14 mouse cellular contexts compared by ENCODE assay signal in genomic region chr16:93819325-93819696, GRCm38 (mm10). TPM values are rescaled to one million over a fixed set of nuclear protein-coding genes. Genes with fewer than 3 reads are reported as not detected.
DNase-seq lines count a peak whose midpoint lies in the region; ATAC-seq and TF ChIP-seq lines count a peak whose summit lies in the region.
"Had no signal": no experiment of that assay in that cellular context is flagged by ENCODE, and none has a peak within 500 bp of the region (broad histone marks: within the 10 kb centered on the region; RNA-seq: fewer than 3 reads in every experiment).

No protein-coding gene starts in this region.

- 59% methylated on average over 4 of the region's 4 CpGs for WGBS in spleen, adult 2 months
- WGBS in intestine, embryonic 14.5 days = 63% methylated on average over 4 of the region's 4 CpGs
- WGBS in liver, embryonic 15.5 days (ENCODE audit: insufficient replicate concordance) = 20% methylated on average over 4 of the region's 4 CpGs
- WGBS in forebrain, embryonic 10.5 days = 89% methylated on average over 4 of the region's 4 CpGs

- peak overlapping the region; percentile 74 for H3K27ac ChIP-seq in spleen, adult 2 months (ENCODE audit: insufficient read depth, low read length)
- H3K27ac ChIP-seq in intestine, embryonic 14.5 days (ENCODE audit: low read depth) = peak overlapping the region; percentile 79
- peak overlapping the region; percentile 81 for H3K27ac ChIP-seq in liver, embryonic 15.5 days (replicated peaks)
- no peak overlapping the region for H3K27ac ChIP-seq in forebrain, embryonic 10.5 days
- H3K27ac ChIP-seq: hindbrain, embryonic 15.5 days; midbrain, embryonic 15.5 days had no signal

- H3K9ac ChIP-seq in intestine, embryonic 14.5 days (ENCODE audit: low read length) = peak overlapping the region; percentile 20; the same call in 1 of the 2 replicates
- 0 out of 2 replicates have a peak overlapping the region, but pooled peaks have one; percentile 16 for H3K9ac ChIP-seq in liver, embryonic 15.5 days
- H3K9ac ChIP-seq: hindbrain, embryonic 15.5 days; midbrain, embryonic 15.5 days had no signal

- no peaks in the 10 kb centered on the region for H3K27me3 ChIP-seq in spleen, adult 2 months (ENCODE audit: control insufficient read depth, insufficient read depth, low read length)
- H3K27me3 ChIP-seq in intestine, embryonic 14.5 days (replicated peaks; ENCODE audit: control insufficient read depth, insufficient read depth, low read length) = no peaks in the 10 kb centered on the region
- no peaks in the 10 kb centered on the region for H3K27me3 ChIP-seq in liver, embryonic 15.5 days
- no peaks in the 10 kb centered on the region for H3K27me3 ChIP-seq in forebrain, embryonic 10.5 days (ENCODE audit: poor library complexity, severe bottlenecking)
- H3K27me3 ChIP-seq: hindbrain, embryonic 15.5 days; midbrain, embryonic 15.5 days had no signal

- peak overlapping the region; percentile 25 for H3K4me2 ChIP-seq in intestine, embryonic 14.5 days (ENCODE audit: low read length)
- peak overlapping the region; percentile 53 for H3K4me2 ChIP-seq in liver, embryonic 15.5 days
- H3K4me2 ChIP-seq: hindbrain, embryonic 15.5 days; midbrain, embryonic 15.5 days had no signal

- no peak for DNase-seq in spleen, adult 2 months (ENCODE audit: low read depth in 1 of 2, low spot score in 2 of 2)
- no peak for DNase-seq in spleen, adult 18-20 months
- DNase-seq in intestine, embryonic 14.5 days (ENCODE audit: low spot score) = no peak
- DNase-seq in heart, postnatal 36 days = no peak
- DNase-seq in forebrain, embryonic 10.5 days (ENCODE audit: extremely low spot score, low spot score) = no peak
- no peak for DNase-seq in spleen, postnatal 14 days (ENCODE audit: low spot score in 2 of 2)
- DNase-seq: adrenal gland, adult 8-10 months; cerebellum, adult 9-10 months; kidney, adult 9 months had no signal

- intact Hi-C loops in heart, postnatal 36 days (cut with DNase I) = no loop called here

- no peak for ATAC-seq in intestine, embryonic 14.5 days (replicated peaks; ENCODE audit: low FRiP score, low TSS enrichment, low read depth)
- 0 out of 2 replicates have a peak, but pooled peaks have one; percentile 14 for ATAC-seq in liver, embryonic 15.5 days (ENCODE audit: insufficient read depth)
- ATAC-seq: forebrain, embryonic 16.5 days; midbrain, embryonic 15.5 days had no signal

- H3K36me3 ChIP-seq in spleen, adult 2 months (ENCODE audit: control insufficient read depth, insufficient read depth, low read length) = no peaks in the 10 kb centered on the region
- no peaks in the 10 kb centered on the region for H3K36me3 ChIP-seq in intestine, embryonic 14.5 days (ENCODE audit: control insufficient read depth, insufficient read depth, low read length)
- no peaks in the 10 kb centered on the region for H3K36me3 ChIP-seq in liver, embryonic 15.5 days (replicated peaks)
- H3K36me3 ChIP-seq in forebrain, embryonic 10.5 days (replicated peaks) = no peaks in the 10 kb centered on the region
- H3K36me3 ChIP-seq: hindbrain, embryonic 15.5 days; midbrain, embryonic 15.5 days had no signal

- H3K9me3 ChIP-seq in intestine, embryonic 14.5 days (ENCODE audit: control insufficient read depth, low read length) = 0 out of 2 replicates have a peak, but pooled peaks cover 5% of the 10 kb centered on the region
- H3K9me3 ChIP-seq in liver, embryonic 15.5 days (replicated peaks) = no peaks in the 10 kb centered on the region
- peaks cover 17% of the 10 kb centered on the region; the same call in 1 of the 2 replicates for H3K9me3 ChIP-seq in forebrain, embryonic 10.5 days
- H3K9me3 ChIP-seq: midbrain, embryonic 15.5 days had no signal

- TF ChIP-seq POLR2A in spleen, adult 2 months (IDR thresholded peaks at IDR 0.05; ENCODE audit: low read depth, low read length) = no peak

- H3K4me3 ChIP-seq in spleen, adult 2 months (ENCODE audit: extremely low read depth, insufficient read depth, insufficient read length) = no peak overlapping the region
- H3K4me3 ChIP-seq in intestine, embryonic 14.5 days (ENCODE audit: low read depth, low read length) = no peak overlapping the region
- H3K4me3 ChIP-seq in liver, embryonic 15.5 days (replicated peaks) = peak overlapping the region; percentile 17; the same call in 1 of the 2 replicates
- H3K4me3 ChIP-seq in forebrain, embryonic 10.5 days = no peak overlapping the region
- H3K4me3 ChIP-seq: heart, adult 2 months; hindbrain, embryonic 15.5 days; midbrain, embryonic 15.5 days had no signal

- H3K4me1 ChIP-seq in spleen, adult 2 months (ENCODE audit: control insufficient read depth, insufficient read depth, insufficient read length) = peaks cover 28% of the 10 kb centered on the region
- peaks cover 13% of the 10 kb centered on the region for H3K4me1 ChIP-seq in intestine, embryonic 14.5 days (replicated peaks; ENCODE audit: control insufficient read depth, insufficient read depth, low read length)
- peaks cover 56% of the 10 kb centered on the region for H3K4me1 ChIP-seq in liver, embryonic 15.5 days (replicated peaks)
- peaks cover 14% of the 10 kb centered on the region; the same call in 1 of the 2 replicates for H3K4me1 ChIP-seq in forebrain, embryonic 10.5 days
- H3K4me1 ChIP-seq: hindbrain, embryonic 15.5 days; midbrain, embryonic 15.5 days had no signal

- no peak for TF ChIP-seq CTCF in spleen, adult 2 months (IDR thresholded peaks at IDR 0.05; ENCODE audit: extremely low read depth, insufficient read depth, insufficient read length, insufficient replicate concordance)

RNA-seq across cellular contexts. Expression of gene Morc3, which starts 12.6 kb away (rescaled TPM):
- 9.3 and 10.6 TPM in 2 replicates for polyA plus RNA-seq in spleen, adult 2 months (2012; rRNA removed)
- polyA plus RNA-seq in intestine, embryonic 14.5 days (2014; fragmentation: Nextera tagmentation; extraction: Ambion mirVana) = 36.8 and 37.3 TPM in 2 replicates
- 16.0 and 16.1 TPM in 2 replicates for polyA plus RNA-seq in liver, embryonic 15.5 days (2015; fragmentation: Nextera tagmentation; extraction: Ambion mirVana)
- total RNA-seq in heart, postnatal 36 days (2021) = 10 to 100 TPM; 14.9 to 18.0 TPM
- polyA plus RNA-seq in forebrain, embryonic 10.5 days (2016; fragmentation: Nextera tagmentation; extraction: Ambion mirVana) = 28.4 and 32.4 TPM in 2 replicates
